Mouse (Mus musculus) hindbrain, embryonic 13.5 days (tissue): ENCODE results near the gene Smdt1. TPM values are rescaled to one million over a fixed set of nuclear protein-coding genes. Genes with fewer than 3 reads are reported as not detected.
A peak's percentile ranks its signal among the peaks of the same experiment; 100 is the strongest.
"Not testable (repeated sequence)": the region's sequence is repeated elsewhere in the genome, so short reads cannot be mapped to it uniquely, and the experiment has no call there.

Source experiments
- ATAC-seq: fragments of 200-750 bp; cut with Nextera tagmentation; 2 replicates; pipeline ENCODE4 v1.8.0; 2017; ENCODE audit warnings: moderate TSS enrichment; ENCODE audit not compliant: low FRiP score
- H3K27ac ChIP-seq: fragments of 300-500 bp; sonication (generic); 2 replicates; pipeline ENCODE4 v1.5.1; 2015; ENCODE audit warnings: inconsistent platforms, mild to moderate bottlenecking, moderate library complexity
- H3K27me3 ChIP-seq: fragments of 300-500 bp; sonication (generic); 2 replicates; pipeline ENCODE4 v1.6.1; 2015; ENCODE audit warnings: mild to moderate bottlenecking, inconsistent platforms
- H3K36me3 ChIP-seq: fragments of 300-500 bp; sonication (generic); 2 replicates; pipeline ENCODE4 v1.6.1; 2015; ENCODE audit warnings: mild to moderate bottlenecking, inconsistent platforms
- H3K4me1 ChIP-seq: fragments of 300-500 bp; sonication (generic); replicated peaks from 2 replicates; pipeline ENCODE4 v1.6.1; 2015; ENCODE audit warnings: inconsistent platforms
- H3K4me2 ChIP-seq: fragments of 300-500 bp; sonication (generic); 2 replicates; pipeline ENCODE4 v1.6.1; 2015; ENCODE audit warnings: inconsistent platforms, mild to moderate bottlenecking, moderate library complexity
- H3K4me3 ChIP-seq: fragments of 300-500 bp; sonication (generic); 2 replicates; pipeline ENCODE4 v1.5.1; 2015; ENCODE audit warnings: mild to moderate bottlenecking, inconsistent platforms
- H3K9ac ChIP-seq: fragments of 300-500 bp; sonication (generic); 2 replicates; pipeline ENCODE4 v1.6.1; 2015; ENCODE audit warnings: mild to moderate bottlenecking, inconsistent platforms
- H3K9me3 ChIP-seq: fragments of 300-500 bp; sonication (generic); 2 replicates; pipeline ENCODE4 v1.6.1; 2016; ENCODE audit warnings: inconsistent platforms
- WGBS: fragments of 180-500 bp; shearing (Covaris S2); methylation state at CpG from one replicate; pipeline ENCODE4 v1.1.7; 2015; 5-methylcytosine and 5-hydroxymethylcytosine counted together
- polyA plus RNA-seq: library from polyadenylated mRNA; unstranded; fragments of >200 nt; fragmentation: Nextera tagmentation; extraction: Ambion mirVana; gene quantifications from 2 replicates; pipeline ENCODE4 v1.2.1, GENCODE M21; 2015

Gene Smdt1
- polyA plus RNA-seq, 1 experiment from 2014 or later = 365 TPM

GRCm38 (mm10) chr15:82377701-82378100 lies 38.9 kb downstream of the Smdt1 start:
- no peak for ATAC-seq
- H3K4me2 ChIP-seq = no peak overlapping the region
- 86% methylated on average over 5 of the region's 5 CpGs for WGBS
- no peaks in the 10 kb centered on the region for H3K36me3 ChIP-seq
- no peak overlapping the region for H3K4me3 ChIP-seq
- no peaks in the 10 kb centered on the region for H3K9me3 ChIP-seq
- no peak overlapping the region for H3K27ac ChIP-seq
- H3K9ac ChIP-seq = no peak overlapping the region
- H3K4me1 ChIP-seq = peaks cover 22% of the 10 kb centered on the region
- peaks cover 5% of the 10 kb centered on the region; the same call in 1 of the 2 replicates for H3K27me3 ChIP-seq

DNA sequence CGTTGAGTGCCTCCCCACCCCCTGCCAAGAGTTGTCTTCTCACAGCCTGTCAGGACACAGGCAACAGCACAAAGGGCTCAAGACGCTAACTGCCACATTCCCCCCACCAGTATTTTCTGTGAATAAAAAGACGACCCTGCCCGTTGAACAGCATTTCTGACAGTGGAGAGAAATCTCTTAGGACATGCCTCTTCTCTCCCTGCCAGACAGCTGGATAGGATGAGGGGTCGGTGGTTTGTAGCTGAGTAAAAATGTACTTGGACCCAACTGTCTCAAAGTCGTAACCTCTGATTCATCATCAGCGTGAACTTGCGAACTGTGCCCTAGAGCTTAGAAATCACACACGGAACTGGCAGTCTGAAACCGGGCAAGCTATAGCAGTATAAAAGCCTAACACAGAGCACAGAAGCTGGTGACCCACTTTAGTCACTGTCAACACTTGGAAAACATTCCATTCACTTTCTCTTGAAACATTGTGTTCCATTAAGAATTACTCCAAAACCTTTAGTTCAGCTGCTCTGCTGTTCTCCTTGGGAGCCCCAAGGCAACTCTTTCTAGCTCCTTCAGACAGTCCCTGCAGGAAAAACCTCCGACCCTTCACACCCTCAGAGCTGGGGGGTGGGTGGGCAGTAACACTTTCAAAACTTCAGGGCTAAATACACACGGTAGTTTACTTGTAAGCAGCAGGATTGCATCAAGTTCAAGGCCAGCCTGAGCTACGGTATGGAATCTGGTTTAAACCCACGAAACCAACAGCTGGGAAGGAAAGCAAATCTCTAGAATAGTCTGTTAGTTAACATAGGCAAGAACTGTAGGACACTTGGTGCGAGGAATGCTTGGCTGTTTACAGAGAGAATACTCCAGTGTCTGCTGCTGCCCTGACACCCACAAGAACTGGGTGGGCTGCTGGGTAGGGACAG lies 39.8 kb downstream of the Smdt1 start:
- ATAC-seq = no peak
- 46% methylated on average over 15 of the region's 15 CpGs for WGBS
- Histone ChIP-seq H3K27me3 (peaks cover 5% of the 10 kb centered on the region; the same call in 1 of the 2 replicates), H3K4me2 (no peak overlapping the region), H3K4me3 (no peak overlapping the region), H3K4me1 (peaks cover 22% of the 10 kb centered on the region), H3K27ac (no peak overlapping the region), H3K9ac (no peak overlapping the region), H3K36me3 (no peaks in the 10 kb centered on the region), H3K9me3 (no peaks in the 10 kb centered on the region)

GRCm38 (mm10) chr15:82379511-82379870 lies 40.7 kb downstream of the Smdt1 start:
- 22% methylated on average over 7 of the region's 7 CpGs for WGBS

DNA sequence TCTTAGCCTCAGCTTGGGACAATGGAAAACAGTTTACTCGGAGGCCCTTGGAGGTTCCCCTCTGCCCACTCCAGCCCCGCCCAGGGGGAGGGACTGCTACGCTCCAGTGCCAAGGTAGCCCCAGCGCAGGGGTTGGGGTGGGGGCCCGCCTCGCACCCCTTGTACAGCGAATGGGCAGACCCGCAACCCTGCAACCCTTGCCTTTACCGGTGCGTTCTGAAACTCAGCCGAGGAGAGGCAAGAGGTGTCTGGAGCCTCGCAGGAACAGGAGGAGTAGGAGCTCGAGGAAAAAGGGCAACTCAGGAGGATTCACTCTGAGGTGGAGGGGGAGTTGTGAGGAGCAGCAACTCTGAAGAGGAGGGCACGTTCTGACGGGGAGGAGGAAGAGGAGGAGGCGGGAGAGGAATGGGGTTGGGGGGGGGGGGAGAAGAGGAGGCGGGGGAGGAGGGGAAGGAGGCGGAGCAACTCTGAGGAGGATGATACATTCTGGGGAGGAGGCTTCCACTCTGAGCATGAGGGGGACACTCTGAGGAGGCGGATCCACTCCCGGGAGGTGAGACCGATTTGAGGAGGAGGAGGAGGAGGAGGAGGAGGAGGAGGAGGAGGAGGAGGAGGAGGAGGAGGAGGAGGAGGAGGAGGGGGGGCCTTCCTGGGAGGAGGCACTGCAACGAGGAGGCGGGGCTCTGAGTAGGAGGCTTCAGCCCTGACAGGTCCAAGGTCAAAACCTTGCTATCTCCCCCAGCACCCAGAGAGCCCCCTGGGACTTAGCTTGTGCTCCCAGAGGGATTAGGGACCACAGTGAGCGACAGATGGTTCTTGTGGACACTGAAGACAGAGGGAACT lies 41.3 kb downstream of the Smdt1 start, which contains the start of gene Cyp2d22:
Gene Cyp2d22 (minus strand): TSS at position 390 of the 843 bp plus-strand sequence.
- Histone ChIP-seq H3K4me3 (peak within 1 kb of the TSS; percentile 34), H3K9me3 (no peaks in the 10 kb centered on the region), H3K4me2 (peak within 1 kb of the TSS; percentile 53), H3K36me3 (no peaks in the 10 kb centered on the region), H3K27ac (0 out of 2 replicates have a peak within 1 kb of the TSS, but pooled peaks have one; percentile 5), H3K9ac (peak within 1 kb of the TSS; percentile 59), H3K4me1 (peaks cover 22% of the 10 kb centered on the region), H3K27me3 (peaks cover 5% of the 10 kb centered on the region; the same call in 1 of the 2 replicates)
- WGBS = 5% methylated on average over 18 of the region's 24 CpGs
- peak; percentile 73 for ATAC-seq

More at GRCm38 (mm10) chr15:82379511-82379870, 40.7 kb downstream of the Smdt1 start:
- H3K36me3 ChIP-seq = no peaks in the 10 kb centered on the region
- peak overlapping the region; percentile 58 for H3K9ac ChIP-seq
- ATAC-seq = 0 out of 2 replicates have a peak, but pooled peaks have one; percentile 30
- H3K27me3 ChIP-seq = peaks cover 5% of the 10 kb centered on the region; the same call in 1 of the 2 replicates
- no peaks in the 10 kb centered on the region for H3K9me3 ChIP-seq
- peak overlapping the region; percentile 53 for H3K4me2 ChIP-seq
- H3K4me3 ChIP-seq = peak overlapping the region; percentile 34
- peaks cover 22% of the 10 kb centered on the region for H3K4me1 ChIP-seq
- H3K27ac ChIP-seq = no peak overlapping the region

GRCm38 (mm10) chr15:82380714-82381062 lies 41.9 kb downstream of the Smdt1 start:
- peak overlapping the region; percentile 31 for H3K4me3 ChIP-seq
- H3K9ac ChIP-seq = peak overlapping the region; percentile 59; the same call in 1 of the 2 replicates
- ATAC-seq = no peak
- H3K9me3 ChIP-seq = no peaks in the 10 kb centered on the region
- H3K4me2 ChIP-seq = peak overlapping the region; percentile 53
- H3K4me1 ChIP-seq = peaks cover 21% of the 10 kb centered on the region
- H3K27ac ChIP-seq = 0 out of 2 replicates have a peak overlapping the region, but pooled peaks have one; percentile 5
- H3K27me3 ChIP-seq = peaks cover 5% of the 10 kb centered on the region; the same call in 1 of the 2 replicates
- no peaks in the 10 kb centered on the region for H3K36me3 ChIP-seq
- 35% methylated on average over 7 of the region's 7 CpGs for WGBS

DNA sequence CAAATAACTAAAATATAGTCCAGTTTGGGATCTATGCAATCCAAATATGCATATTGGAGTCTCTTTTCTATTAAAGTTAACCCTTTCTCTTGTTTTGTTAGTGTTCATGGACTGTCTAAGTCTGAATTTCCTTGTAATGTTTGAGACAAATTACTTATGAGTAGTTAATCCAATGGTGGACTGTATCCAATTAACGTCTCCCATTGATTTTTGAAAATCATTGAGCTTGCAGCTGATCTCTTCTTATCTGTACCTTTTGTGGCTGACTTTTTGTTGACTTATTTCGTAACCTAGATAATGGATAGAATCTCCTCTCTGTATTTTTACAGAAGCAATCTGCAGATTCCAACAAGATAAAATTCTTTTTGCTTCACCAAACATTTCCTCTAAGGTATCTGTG lies 43.7 kb downstream of the Smdt1 start:
- H3K9ac ChIP-seq = no peak overlapping the region
- ATAC-seq = no peak
- H3K27me3 ChIP-seq = peaks cover 5% of the 10 kb centered on the region; the same call in 1 of the 2 replicates
- no peak overlapping the region for H3K4me2 ChIP-seq
- WGBS = 93% methylated on average over 2 of the region's 2 CpGs
- H3K9me3 ChIP-seq = no peaks in the 10 kb centered on the region
- H3K4me1 ChIP-seq = peaks cover 13% of the 10 kb centered on the region
- no peak overlapping the region for H3K27ac ChIP-seq
- no peak overlapping the region for H3K4me3 ChIP-seq
- H3K36me3 ChIP-seq = no peaks in the 10 kb centered on the region

- no peak overlapping the region for H3K4me2 ChIP-seq
- peaks cover 5% of the 10 kb centered on the region for H3K4me1 ChIP-seq
- WGBS = 89% methylated on average over 2 of the region's 2 CpGs
- ATAC-seq = no peak
- H3K4me3 ChIP-seq = no peak overlapping the region
- no peak overlapping the region for H3K27ac ChIP-seq
- H3K27me3 ChIP-seq = no peaks in the 10 kb centered on the region
- no peak overlapping the region for H3K9ac ChIP-seq
- H3K9me3 ChIP-seq = no peaks in the 10 kb centered on the region
- H3K36me3 ChIP-seq = no peaks in the 10 kb centered on the region
Measured at GRCm38 (mm10) chr15:82385729-82386128, 47.0 kb downstream of the Smdt1 start.

DNA sequence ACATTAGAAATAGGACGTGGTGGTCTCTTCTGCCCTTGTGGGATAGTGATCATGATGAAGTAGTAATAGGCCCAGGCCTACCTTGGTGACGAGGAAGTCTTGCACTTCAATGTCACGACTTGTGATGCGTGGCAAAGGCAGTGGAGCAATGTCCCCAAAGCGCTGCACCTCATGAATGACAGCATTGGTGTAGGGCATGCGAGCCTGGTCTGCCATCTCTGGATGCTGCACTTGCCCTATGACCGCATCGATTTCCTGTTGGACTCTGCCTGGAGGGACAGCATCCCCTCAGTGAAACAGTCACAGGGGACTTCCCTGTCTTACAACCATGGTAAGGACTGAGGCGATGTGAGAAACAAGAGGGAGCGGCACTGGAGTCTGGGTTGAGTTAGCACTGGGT lies 51.2 kb downstream of the Smdt1 start:
- H3K27ac ChIP-seq, H3K4me1 ChIP-seq, H3K36me3 ChIP-seq, H3K4me2 ChIP-seq, H3K9me3 ChIP-seq, H3K4me3 ChIP-seq, H3K9ac ChIP-seq, H3K27me3 ChIP-seq, ATAC-seq: not testable (repeated sequence)
- WGBS = 93% methylated on average over 10 of the region's 10 CpGs

DNA sequence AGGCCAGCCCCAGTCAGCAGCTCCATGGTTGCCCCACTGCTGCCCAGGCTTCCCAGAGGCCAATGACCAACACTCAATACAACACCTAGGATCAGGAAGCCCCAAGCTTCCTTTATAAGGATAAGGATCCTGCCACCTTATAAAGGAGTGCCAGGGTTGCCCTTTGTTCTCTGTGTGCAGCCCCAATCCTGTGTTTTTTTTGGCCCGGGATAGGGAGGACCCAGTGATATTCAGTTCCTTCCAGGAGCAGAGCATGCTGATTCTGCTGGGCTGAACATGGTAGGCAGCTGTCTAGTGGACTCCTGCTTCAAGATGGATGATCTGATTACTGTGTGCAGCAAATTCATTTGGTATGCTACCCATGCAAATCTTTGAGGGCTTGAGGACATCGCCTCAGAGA lies 55.2 kb downstream of the Smdt1 start, which contains the start of gene Cyp2d11:
Gene Cyp2d11 (minus strand): TSS at position 101 of the 400 bp plus-strand sequence.
- H3K27me3 ChIP-seq, H3K9ac ChIP-seq, H3K4me3 ChIP-seq, ATAC-seq, H3K4me2 ChIP-seq, H3K4me1 ChIP-seq, H3K27ac ChIP-seq, H3K9me3 ChIP-seq, H3K36me3 ChIP-seq: not testable (repeated sequence)
- 91% methylated on average over 2 of the region's 2 CpGs for WGBS

GRCm38 (mm10) chr15:82395955-82396354 lies 57.2 kb downstream of the Smdt1 start:
- H3K9ac ChIP-seq, H3K27ac ChIP-seq, H3K4me3 ChIP-seq, H3K9me3 ChIP-seq, H3K36me3 ChIP-seq, ATAC-seq, H3K4me1 ChIP-seq, H3K27me3 ChIP-seq, H3K4me2 ChIP-seq: not testable (repeated sequence)
- 90% methylated on average over 3 of the region's 3 CpGs for WGBS
